Mouse (Mus musculus) embryonic fibroblast, embryonic 13.5 days (primary cell): ENCODE results near the gene Chrna4.

Source experiments
- CTCF ChIP-seq: IDR thresholded peaks from 2 replicates; pipeline ENCODE4 v1.5.1; 2011; ENCODE audit warnings: mild to moderate bottlenecking, control low read depth, low read length, moderate library complexity, borderline replicate concordance; ENCODE audit not compliant: insufficient read depth
- POLR2A ChIP-seq: IDR thresholded peaks from 2 replicates; pipeline ENCODE4 v1.6.1; 2011; ENCODE audit warnings: low read depth, mild to moderate bottlenecking, control low read depth, low read length, moderate library complexity

GRCm38 (mm10) chr2:181008339-181008738 is 35.0 kb downstream of the Chrna4 start:
- TF ChIP-seq CTCF (no peak), POLR2A (no peak)
